Mouse (Mus musculus) urinary bladder, postnatal 4 days (tissue): Measurements from ENCODE around the gene Maml2.

Experiments used
- DNase-seq, 2 experiments: peaks; one replicate each; pipeline ENCODE4 v3.0.0; 2021 to 2022; ENCODE audit warnings: low spot score in 2 of 2

Maml2 gene

DNA sequence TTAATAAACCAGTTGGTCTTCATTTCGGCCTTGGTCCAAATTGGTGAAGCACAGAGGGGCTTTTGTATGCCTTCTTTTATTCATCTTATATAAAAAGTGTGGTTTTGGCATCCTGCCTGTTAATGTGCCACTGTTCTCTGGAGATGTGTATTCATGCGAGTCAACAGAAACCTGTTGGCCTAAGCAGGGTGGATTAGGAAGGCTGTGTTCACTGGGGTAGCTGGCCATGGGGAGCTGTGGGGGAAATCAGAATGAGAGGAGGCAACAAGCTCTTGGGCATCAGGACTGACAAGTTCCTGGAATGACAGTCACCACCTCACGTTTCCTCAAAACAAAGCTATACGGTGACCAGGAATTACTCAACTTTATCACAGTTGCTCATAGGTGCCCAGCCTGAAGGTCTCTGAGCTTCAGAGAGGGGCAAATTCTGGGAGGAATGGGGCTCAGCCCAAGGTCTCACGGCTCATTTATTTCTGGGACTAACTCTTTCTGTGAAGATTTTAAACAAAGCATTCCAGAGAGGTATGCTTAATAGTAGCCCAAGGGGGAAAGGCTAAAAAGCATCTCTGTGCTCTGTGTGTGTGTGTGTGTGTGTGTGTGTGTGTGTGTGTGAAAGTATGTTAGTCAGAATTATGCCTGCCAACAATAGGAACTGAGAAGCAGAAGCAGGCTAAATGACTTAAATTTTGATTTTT, 228.0 kb downstream of the Maml2 start:
- DNase-seq, result no peak

DNA sequence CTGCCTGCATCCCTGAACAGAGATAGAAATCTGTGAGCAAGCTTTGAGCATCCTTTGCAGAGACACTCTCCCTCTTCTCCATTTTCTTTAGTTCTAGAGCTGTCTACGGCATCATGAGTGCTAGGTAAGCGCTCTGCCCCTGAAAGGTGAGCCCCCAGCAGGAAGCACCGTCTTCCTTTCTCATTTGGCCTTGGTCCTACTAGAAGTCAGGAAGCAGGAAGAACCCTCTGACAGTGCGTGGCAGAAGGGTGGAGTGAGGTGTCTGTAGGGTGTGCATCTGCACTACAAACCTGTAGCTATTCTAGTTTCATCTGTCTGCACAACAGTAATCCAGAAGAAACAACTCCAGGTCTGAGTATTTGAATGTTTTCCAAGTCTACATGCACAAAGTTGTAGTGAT, 232.8 kb downstream of the Maml2 start:
- DNase-seq, result no peak

DNA sequence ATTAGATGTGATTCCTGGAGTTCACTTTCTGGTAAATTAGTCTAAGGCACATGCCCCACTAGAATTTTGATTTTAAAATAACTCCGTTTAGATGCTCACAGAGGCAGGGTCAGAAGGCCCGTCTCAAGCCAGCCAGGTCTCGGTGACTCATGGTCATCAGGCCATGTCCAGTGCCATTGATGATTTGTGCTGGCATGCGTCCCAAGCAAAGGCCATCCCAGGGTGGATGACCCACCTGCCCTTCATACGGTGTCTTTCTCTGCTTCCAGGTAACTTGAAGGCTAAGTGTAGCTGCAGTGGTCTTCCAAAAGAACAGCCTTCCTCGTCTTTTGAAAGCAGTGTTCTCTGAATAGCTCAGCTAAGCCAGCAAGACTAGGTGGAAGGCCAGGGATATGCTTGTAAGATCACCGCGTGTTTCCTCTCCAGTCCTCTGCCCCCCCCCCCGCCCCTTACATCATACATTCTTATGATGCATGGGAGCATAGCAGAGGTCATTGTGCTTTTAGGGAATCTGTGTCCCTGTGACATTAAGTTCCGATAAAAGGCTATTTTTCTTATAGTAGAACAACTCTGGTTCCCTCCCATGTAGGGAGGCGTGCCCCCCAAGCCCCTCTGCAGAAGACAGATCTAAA, 235.4 kb downstream of the Maml2 start:
- no peak for DNase-seq

DNA sequence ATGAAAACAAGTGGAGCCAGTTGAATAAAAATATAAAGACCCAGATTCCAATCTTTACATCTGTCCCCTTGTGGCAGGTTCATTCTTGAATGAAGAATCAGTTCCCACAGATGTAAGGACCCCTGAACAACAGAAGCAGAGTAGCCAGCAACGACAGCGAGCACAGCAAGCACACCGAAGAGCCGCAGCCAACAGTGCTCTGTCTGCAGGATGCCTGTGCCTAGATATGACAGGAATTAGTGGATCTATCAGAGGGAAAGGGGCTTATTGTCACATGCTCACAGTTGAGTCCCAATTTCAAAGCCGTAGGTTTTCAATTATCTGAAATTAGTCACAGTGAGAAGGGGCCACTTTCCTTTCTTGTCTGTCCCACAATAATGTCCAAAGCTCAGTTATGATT, 238.0 kb downstream of the Maml2 start:
- DNase-seq, result no peak

DNA sequence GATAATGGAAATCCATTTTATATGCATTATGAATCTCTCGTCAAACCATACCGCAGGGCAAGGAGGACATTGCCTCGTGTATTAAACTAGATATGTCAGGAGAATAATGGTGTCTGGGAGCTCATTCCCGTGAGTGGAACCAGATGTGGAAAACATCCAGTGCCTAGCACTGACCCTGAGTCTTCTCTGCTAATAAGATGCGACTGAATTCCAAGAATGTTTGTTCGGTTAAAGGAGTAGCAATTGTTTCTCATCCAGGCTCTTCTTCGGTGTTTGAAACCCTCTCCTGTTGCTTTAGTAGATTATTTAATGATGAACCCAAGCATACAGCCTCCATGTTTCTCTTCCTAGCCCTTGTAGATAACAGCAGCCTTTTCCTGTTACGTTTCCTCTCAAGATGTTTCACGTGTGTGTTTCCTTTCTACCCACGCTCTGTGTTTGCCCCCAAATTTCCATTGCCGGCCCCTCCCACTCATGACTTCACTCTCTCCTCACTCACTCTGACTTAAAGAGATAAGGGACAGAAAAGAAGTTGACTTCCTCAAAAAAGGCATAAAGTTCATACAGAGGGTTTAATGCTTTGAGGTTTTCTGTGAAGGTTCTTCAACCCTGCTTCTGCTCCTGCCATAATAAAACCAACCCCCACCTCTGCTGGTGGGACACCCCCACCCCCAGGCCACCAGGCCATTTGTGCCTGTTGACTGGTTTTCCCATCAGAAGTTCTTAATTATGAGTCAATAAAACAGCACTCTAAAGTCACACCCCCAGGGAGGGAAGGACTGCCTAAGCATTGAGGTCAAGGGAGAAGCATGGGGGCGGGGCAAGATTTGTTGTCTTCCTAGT, 238.9 kb downstream of the Maml2 start:
- no peak for DNase-seq

DNA sequence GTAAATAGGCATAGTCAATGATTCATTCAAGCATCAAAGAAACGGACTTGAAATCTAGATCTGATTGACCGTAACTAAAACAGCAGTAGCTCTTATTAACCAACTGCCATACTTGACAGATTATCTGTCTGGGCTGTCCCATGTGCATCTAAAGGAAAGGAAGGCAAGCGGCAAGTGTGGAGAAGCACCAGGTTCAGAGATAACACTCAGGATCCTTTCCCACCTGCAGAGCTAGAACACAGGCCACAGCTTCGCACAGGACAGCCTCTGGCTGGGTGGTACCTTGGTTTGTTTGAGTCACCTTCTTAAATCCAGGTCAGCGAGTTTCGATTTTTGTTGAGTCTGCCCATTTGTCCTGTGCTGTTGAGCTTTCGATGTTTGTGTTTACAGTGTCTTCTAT, 240.4 kb downstream of the Maml2 start:
- DNase-seq, result no peak

DNA sequence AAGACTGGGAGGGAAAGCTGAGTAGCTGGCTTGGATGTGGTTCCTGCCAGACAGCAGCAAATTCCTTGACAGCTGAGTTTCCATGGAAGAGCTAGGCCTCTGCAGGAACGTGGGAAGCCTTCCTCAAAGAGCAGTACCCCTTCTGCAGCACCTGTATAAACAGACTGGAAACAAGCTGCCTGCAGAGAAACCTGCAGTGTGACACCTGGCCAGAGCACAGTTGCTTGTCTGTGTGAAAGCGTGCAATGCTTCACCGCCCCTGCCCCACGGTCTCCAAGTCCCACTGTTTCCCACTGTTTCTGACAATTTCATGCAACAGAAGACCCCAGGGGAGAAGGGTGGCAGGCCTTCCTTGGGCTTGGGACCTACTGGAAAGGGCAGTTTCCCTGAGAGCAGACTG, 241.8 kb downstream of the Maml2 start:
- DNase-seq, result no peak

DNA sequence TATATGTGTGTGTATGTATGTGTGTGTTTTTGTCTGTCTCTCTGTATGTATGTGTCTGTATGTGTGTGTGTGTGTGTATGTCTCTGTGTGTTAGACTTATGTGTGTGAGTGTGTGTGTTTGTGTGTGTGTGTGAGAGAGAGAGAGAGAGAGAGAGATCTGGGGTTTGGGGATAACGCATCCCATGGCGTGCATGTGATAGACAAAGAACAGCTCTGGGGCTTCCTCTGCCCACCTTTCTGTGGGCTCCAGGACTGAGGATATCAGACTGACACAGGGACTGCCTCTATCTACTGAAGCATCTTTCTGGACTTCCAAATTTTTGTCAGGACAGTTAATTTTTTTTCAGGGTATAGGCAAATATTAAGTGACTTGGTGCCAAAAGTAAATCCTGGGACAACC, 242.5 kb downstream of the Maml2 start:
- no peak for DNase-seq

DNA sequence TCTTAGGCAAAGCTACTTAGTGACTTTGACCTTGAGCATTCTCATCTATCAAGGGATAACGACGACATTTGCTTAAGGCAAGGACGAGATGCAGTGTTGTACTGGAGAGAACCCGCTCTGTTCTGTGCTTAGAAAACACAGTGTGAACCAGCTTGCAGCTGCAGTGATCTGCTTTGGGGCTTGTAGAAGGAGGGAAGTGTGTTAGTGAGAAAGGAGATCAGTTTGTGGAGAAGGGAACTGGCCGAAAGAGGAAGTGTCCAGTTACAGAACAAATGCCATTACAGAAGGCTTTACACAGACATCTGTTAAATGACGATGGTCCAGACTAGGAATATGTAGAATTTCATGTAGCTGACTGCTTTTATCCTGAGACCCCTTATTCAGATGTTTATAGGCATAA, 243.0 kb downstream of the Maml2 start:
- no peak for DNase-seq

DNA sequence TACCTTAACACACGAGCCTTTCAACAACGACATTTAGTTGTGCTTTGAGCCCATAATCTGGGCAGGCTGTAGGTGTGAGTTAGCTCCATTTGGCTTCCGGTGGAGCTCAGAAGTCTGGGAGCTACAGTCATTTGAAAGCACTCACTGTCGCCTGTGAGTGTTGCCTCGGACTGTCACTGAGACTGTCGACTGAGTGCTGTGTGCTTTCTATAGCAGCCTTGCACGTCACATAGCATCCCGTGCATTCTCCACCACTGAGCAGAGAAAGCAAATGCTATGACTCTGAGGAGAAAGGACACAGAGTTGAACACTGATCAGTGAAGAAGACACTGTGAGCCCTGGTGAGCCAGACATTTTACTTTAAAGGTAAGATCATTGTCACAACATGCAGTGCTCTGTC, 245.4 kb downstream of the Maml2 start:
- DNase-seq, result no peak

DNA sequence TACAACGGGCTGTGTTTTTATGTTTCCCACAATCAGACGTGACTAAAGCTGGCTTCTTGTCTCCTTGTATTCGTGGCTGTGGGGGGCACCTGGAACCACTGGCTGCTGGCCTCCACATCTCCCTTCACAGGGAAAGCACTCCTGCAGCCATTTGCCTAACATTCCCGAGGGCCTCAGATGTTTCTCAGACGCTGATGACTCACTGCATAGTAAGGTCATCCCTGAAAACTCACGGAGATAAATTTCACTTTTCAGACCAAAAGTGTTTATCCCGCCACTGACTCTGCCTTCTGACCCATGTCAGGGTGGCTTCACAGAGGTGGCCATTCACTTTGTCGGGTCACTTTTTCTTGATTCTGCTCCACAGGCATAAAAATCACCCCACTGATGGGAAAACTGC, 246.4 kb downstream of the Maml2 start:
- DNase-seq, result no peak

DNA sequence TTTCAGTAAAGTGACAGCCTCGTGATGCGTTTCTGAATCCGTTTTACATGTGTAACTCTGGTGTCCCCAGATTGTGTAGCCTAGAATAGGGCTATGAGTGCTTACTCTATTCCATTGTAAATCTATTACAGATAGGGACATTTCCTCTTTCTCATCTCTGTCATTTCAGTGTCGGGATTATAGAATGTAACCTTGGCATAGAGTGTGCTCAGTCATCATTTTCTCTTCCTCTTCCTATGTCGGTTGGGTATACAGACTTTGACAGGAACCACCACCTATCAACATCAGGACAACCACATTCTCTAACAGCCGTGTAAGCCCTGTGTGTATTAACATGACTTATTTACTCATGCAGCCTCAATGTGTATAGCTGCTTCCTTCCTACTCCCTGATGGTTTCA, 248.0 kb downstream of the Maml2 start:
- no peak for DNase-seq

DNA sequence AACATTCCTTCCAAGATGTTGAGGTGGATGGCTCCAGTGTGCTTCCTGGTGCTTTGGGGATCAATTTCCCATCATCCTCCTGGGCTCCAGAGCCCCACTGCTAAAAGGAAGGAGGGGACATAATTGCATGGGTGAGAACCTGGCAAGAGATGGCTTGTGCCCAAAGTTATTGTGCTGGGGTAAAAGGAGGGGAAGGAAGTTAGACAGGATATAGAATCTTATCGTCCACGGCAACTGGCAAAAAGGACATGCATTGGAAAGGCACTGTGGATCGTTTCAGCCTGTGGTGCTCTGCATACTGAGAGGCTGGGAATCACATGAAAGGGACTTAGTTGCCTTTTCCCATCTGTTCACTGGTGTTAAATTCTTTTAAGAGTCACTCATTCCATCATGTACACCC, 252.2 kb downstream of the Maml2 start:
- DNase-seq, result no peak

DNA sequence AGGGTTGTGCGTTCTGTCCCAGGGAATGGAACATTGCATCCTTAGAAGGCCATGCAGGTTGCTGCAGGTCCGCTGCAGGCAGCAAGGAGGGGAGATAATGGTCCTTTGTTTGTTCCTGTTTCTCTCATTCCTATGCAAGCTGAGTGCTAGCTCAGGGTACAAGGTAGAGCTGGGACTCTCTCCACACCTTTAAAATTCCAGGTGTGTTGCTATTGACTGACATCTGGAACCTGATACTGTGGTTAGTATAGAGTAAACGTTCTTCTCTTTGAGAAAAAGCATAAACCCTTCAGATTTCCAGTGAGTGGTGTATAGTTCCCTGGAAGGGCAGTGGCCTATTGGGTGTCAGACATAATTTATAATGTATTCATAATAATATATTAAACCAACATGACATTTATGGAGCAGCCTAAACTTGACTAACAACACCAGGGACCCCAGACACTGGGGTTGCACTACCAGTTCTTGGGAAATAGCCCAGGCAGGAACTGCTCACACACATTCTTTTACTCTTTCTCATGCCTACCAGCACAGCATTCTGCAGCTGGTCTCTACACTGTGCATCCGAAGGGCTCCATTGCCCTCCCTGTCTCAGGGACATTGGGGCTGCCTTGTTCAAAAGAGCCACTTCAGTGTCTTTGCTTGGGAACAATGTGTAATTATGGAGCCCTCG, 254.8 kb downstream of the Maml2 start:
- no peak for DNase-seq

DNA sequence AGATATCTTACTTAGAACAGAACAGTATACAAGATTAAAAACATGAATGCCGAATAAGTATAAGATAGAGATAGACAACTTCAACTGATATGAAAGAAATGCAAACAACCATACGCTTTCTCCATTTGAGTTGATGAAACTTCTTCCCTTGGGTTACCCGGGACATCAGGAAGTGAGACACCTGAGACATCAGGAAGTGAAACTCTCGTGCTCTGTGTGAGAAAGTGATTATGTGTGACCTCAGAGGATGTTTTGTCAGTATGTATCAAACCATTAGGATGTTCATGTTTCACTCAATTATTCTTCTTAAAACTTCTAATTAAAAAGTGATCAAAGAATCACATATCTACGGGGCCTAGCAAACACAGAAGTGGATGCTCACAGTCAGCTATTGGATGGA, 257.0 kb downstream of the Maml2 start:
- DNase-seq, result no peak

DNA sequence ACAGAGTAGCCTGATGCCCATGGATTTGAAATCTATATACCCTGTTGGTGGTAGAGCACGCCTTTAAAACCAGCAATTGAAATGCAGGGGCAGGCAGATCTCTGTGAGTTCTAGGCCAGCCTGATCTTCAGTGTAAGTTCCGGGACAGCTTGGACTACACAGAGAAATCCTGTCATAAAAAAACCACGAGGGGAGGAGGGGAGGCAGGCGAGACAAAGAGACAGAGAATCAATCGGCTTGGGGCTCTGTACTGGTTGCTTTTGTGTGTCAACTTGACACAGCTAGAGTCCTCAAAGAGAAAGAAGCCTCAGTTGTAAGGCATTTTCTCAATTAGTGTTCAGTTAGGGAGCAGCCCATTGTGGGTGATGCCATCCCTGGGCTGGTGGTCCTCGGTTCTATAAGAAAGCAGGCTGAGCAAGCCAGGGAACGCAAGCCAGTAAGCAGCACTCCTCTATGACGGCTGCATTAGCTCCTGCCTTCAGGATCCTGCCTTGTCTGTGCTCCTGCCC, 258.3 kb downstream of the Maml2 start:
- no peak for DNase-seq

DNA sequence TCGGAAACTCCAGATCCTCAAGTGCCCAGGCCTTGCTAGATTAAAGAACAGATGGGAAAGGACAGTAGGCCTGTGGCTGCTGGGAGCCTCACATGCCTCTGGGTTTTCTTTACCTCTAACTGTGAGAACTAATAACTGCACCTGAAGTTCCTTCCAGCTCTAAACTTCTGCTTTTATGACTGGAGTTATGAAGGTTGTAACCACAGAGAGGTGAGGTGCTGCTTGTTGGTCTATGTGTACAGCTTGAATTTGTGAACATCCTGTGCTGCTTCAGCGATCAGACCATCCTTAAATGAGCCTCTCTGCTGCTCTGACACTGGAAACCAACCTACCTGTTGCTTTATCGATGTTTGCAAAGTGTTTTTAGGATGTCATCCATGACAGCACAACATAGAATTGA, 258.9 kb downstream of the Maml2 start:
- DNase-seq, result no peak

DNA sequence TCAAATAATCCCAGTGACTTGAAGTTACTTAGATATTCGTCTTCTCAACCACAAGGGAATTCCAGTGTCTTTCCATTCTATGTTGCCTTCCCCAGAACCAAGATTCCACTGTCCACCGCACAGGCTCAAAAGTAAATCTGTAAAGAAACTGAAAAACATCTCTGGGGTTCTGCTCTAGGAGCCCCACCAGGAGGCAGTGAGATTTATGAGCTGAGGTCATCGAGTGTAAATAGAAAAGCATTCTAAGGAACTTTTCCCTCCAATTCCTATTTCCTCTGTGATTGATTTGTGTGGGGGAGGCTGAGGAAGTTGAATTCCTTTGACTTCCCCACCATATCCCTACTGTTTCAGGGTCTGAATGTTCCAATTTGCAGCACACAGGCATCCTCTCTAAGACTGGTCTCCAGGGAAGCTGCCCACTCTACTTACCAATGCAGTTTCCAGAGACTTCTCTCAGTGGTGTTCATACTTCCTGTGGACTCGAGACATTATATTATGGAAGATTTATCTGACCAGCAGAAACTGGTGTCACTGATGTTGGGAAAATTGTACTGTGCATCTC, 261.1 kb downstream of the Maml2 start:
- DNase-seq, result no peak

DNA sequence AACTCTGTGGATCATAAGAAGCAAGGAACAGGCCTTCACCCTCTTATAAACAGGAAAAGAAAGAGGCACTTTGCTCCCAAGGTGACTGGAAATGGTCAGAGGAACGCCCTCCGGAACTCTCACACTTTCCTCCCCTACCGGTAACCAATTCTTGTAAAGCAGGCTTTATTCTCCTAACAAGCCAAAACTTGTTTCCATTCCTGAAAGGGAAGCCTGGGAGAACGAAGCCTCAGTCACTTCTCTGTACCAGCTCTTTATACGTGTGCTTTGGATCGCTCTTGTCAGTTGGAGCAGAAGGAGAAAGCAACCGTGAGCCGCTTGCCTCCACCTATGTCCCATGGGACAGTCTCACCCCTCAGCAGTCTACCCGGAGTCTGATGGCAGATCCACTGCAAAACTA, 262.9 kb downstream of the Maml2 start:
- peak in 1 of 2 experiments; percentile 40 for DNase-seq

DNA sequence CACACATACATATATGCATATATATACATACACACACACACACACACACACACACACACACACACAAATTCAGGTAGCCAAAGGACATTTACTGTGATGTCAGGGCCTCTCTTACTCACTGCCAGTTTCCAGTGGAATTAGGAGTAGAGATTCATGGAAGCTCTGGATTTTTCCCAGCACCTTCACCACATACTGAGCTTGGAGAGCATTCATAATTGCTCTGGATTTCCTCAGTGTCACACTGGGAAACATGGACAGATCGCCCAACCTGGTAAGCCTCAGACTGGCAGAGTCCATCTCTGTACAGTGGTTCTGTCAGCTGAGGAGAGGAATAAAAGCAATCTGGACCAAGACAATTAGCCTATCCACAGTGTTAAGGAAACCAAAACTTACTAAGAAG, 263.6 kb downstream of the Maml2 start:
- peak in 1 of 2 experiments; percentile 34 for DNase-seq

DNA sequence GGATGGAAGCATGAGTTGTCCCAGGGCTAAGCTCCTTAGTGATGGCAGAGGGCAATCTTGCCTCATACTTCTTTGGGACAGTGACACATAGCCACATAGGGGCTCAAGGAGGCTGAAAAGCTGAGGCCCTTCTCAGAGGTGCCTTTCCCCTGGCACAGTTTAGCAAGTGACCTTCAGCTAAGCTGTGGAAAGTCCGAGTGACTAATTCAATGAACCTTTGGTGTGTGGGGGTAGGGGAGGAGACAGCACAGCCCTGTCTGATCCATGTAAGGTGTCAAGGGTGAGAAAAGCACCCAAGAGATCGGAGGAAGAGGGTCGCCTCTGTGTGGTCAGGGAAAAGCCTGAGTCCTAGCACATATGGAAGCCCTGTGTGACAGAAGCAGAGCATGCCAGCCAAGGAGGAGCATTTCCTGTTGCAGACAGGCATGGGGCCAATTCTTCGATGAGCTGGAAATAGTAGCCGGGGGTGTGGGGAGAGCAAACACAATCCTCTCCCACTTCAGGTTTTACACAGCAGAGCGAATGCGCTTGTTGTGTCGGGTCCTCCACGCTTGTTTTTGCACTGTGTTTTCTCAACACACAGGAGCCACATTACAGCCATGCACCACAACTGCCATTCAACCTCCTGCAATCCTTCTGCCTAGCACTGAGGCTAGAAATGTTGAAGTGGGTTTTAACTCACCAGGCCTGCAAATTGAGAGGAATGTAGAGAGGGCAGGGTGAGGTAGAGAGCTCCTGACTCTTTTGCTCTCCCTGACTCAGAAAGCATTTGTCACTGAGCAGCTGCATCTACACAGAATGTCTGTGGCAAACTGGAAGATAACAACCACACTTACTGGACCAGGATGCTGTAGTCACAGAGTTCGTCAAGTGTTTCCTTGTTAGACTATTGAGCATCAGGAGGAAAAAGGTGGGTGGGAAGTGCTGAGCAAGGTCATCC, 266.0 kb downstream of the Maml2 start:
- peak in 1 of 2 experiments; percentile 60 for DNase-seq
